Mouse (Mus musculus) neural tube, embryonic 14.5 days (tissue): ENCODE data around the gene Tcf25. TPM values are rescaled to one million over a fixed set of nuclear protein-coding genes. Genes with fewer than 3 reads are reported as not detected.
A peak's percentile ranks its signal among the peaks of the same experiment; 100 is the strongest.

ENCODE experiments used
- ATAC-seq: fragments of 200-750 bp; cut with Nextera tagmentation; 2 replicates; pipeline ENCODE4 v1.8.0; 2017; ENCODE audit warnings: low read depth, mild to moderate bottlenecking, moderate TSS enrichment, moderate library complexity
- H3K27ac ChIP-seq: fragments of 300-500 bp; sonication (generic); 2 replicates; pipeline ENCODE4 v1.5.1; 2014; ENCODE audit warnings: low read depth, mild to moderate bottlenecking, control low read depth, low read length, moderate library complexity, mixed read lengths
- H3K27me3 ChIP-seq: fragments of 300-500 bp; sonication (generic); 2 replicates; pipeline ENCODE4 v1.6.1; 2014; ENCODE audit warnings: low read length; ENCODE audit not compliant: control insufficient read depth, insufficient read depth
- H3K36me3 ChIP-seq: fragments of 300-500 bp; sonication (generic); 2 replicates; pipeline ENCODE4 v1.6.1; 2014; ENCODE audit warnings: low read length, mixed read lengths; ENCODE audit not compliant: control insufficient read depth, insufficient read depth
- H3K4me1 ChIP-seq: fragments of 300-500 bp; sonication (generic); 2 replicates; pipeline ENCODE4 v1.6.1; 2014; ENCODE audit warnings: low read length; ENCODE audit not compliant: control insufficient read depth, insufficient read depth
- H3K4me2 ChIP-seq: fragments of 300-500 bp; sonication (generic); 2 replicates; pipeline ENCODE4 v1.6.1; 2014; ENCODE audit warnings: mild to moderate bottlenecking, low read depth, low read length, control low read depth
- H3K4me3 ChIP-seq: fragments of 300-500 bp; sonication (generic); 2 replicates; pipeline ENCODE4 v1.5.1; 2014; ENCODE audit warnings: low read depth, low read length, control low read depth, mixed read lengths
- H3K9ac ChIP-seq: fragments of 300-500 bp; sonication (generic); replicated peaks from 2 replicates; pipeline ENCODE4 v1.6.1; 2014; ENCODE audit warnings: low read depth, mild to moderate bottlenecking, control low read depth, low read length, mixed read lengths
- H3K9me3 ChIP-seq: fragments of 300-500 bp; sonication (generic); 2 replicates; pipeline ENCODE4 v1.6.1; 2016; ENCODE audit warnings: low read length; ENCODE audit not compliant: control insufficient read depth
- WGBS: fragments of 180-500 bp; shearing (Covaris S2); extraction: QIAGEN DNeasy Blood & Tissue Kit; methylation state at CpG from one replicate; pipeline ENCODE4 v1.1.7; 2014; 5-methylcytosine and 5-hydroxymethylcytosine counted together
- polyA plus RNA-seq: library from polyadenylated mRNA; unstranded; fragments of >200 nt; fragmentation: Nextera tagmentation; extraction: Ambion mirVana; gene quantifications from 2 replicates; pipeline ENCODE4 v1.2.1, GENCODE M21; 2014

Tcf25 gene
- polyA plus RNA-seq, 1 experiment from 2014 or later = 405 TPM

DNA sequence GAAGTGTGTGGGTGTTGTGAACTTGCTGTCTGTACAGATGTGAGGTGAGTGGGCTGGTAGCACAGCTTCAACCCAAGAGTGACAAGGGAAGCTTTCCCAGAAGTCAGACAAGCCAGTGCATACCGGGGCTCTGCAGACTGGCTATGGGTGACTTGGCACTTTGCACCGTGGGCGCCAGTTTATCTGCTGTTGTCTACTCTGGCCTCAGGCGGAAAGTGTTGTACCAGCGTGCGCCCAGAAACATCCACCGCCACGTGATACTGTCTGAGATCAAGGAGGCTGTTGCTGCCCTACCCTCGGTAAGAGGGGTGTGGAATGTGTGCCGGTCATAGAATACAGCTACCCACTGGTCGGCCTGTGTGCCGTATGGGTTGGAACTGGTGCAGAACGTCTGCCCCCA, 24.8 kb downstream of the Tcf25 start:
- H3K4me2 ChIP-seq = no peak overlapping the region
- no peak overlapping the region for H3K4me3 ChIP-seq
- no peak overlapping the region for H3K9ac ChIP-seq
- H3K36me3 ChIP-seq = peaks cover 78% of the 10 kb centered on the region
- no peaks in the 10 kb centered on the region for H3K4me1 ChIP-seq
- no peaks in the 10 kb centered on the region for H3K9me3 ChIP-seq
- ATAC-seq = no peak
- H3K27me3 ChIP-seq = no peaks in the 10 kb centered on the region
- 97% methylated on average over 13 of the region's 13 CpGs for WGBS
- no peak overlapping the region for H3K27ac ChIP-seq

DNA sequence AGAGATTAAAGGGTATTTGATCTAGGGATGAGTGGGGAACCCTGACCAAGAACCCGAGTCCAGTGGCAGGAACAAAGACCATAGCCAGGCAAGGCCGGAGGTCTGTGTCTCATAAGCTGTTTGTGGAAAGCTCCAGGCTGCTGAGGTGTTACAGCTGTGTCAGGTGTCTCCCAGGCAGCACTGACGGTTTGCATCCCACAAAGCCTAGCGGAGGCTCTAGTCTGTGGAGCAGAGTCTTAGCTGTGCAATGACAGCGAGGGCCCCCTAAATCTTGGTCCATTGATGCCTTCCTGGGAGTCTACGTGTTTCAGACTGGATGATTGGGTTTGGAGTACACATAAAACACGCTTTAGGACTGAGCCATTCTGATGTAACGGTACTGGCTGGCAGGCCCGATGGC, 28.4 kb downstream of the Tcf25 start:
- no peaks in the 10 kb centered on the region for H3K27me3 ChIP-seq
- H3K4me3 ChIP-seq = no peak overlapping the region
- ATAC-seq = no peak
- WGBS = 94% methylated on average over 9 of the region's 9 CpGs
- no peak overlapping the region for H3K27ac ChIP-seq
- no peak overlapping the region for H3K4me2 ChIP-seq
- no peak overlapping the region for H3K9ac ChIP-seq
- peaks cover 54% of the 10 kb centered on the region for H3K36me3 ChIP-seq
- H3K9me3 ChIP-seq = no peaks in the 10 kb centered on the region
- H3K4me1 ChIP-seq = peaks cover 3% of the 10 kb centered on the region; the same call in 1 of the 2 replicates

DNA sequence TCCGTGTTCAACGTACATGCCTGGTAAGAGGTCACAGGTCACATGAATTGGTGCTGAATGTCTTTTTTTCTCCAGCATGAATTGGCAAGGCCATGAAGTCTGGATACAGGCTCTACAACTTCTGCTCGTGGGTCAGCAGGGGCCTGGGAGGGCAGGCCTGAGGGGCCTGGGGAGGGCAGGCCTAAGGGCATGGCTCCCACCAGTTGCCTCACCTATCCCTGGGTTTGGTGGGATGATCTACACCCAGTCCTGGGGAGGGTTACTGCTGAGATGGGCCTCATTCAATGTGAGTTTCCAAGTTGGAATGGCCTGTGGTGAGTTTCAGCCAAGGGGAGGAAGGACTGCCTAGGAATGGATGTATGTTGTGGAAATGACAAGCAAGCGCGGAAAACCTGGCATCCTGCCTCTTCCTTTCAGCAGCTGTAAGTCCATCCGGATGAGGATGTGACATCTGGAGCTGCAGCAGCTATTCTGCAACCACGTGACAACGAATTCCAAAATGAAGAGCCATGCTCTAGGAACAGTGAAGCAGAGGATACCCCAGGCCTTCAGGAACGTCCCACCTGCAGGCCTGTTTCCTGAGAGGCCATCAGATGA, 29.3 kb downstream of the Tcf25 start:
- ATAC-seq = no peak
- H3K36me3 ChIP-seq = peaks cover 49% of the 10 kb centered on the region
- H3K9me3 ChIP-seq = no peaks in the 10 kb centered on the region
- no peaks in the 10 kb centered on the region for H3K27me3 ChIP-seq
- no peak overlapping the region for H3K4me3 ChIP-seq
- H3K4me2 ChIP-seq = no peak overlapping the region
- WGBS = 88% methylated on average over 9 of the region's 9 CpGs
- H3K9ac ChIP-seq = no peak overlapping the region
- H3K4me1 ChIP-seq = peaks cover 3% of the 10 kb centered on the region; the same call in 1 of the 2 replicates
- no peak overlapping the region for H3K27ac ChIP-seq

DNA sequence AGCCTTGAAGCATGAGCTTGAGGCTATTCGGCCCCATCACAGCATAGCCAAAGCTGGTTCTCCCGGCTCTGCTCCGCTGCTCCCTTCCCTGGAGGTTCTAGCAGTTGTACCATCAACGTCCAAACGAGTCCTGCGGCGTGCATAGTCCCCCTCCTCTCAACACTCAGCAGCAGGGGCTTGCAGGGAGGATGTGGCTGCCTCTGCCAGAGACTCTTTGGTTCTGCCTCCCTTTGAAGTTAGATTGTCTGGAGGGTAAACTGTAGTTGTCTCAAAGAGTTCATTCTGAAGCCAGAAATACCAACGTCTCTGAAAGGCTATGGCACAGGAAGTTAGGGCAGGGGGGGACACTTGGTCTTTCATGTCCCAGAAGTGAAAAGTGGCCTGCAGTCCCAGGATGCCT, 31.0 kb downstream of the Tcf25 start:
- ATAC-seq = no peak
- no peaks in the 10 kb centered on the region for H3K9me3 ChIP-seq
- no peak overlapping the region for H3K4me2 ChIP-seq
- no peak overlapping the region for H3K9ac ChIP-seq
- 33% methylated on average over 8 of the region's 8 CpGs for WGBS
- H3K36me3 ChIP-seq = peaks cover 32% of the 10 kb centered on the region
- no peaks in the 10 kb centered on the region for H3K27me3 ChIP-seq
- peaks cover 9% of the 10 kb centered on the region for H3K4me1 ChIP-seq
- no peak overlapping the region for H3K27ac ChIP-seq
- no peak overlapping the region for H3K4me3 ChIP-seq

DNA sequence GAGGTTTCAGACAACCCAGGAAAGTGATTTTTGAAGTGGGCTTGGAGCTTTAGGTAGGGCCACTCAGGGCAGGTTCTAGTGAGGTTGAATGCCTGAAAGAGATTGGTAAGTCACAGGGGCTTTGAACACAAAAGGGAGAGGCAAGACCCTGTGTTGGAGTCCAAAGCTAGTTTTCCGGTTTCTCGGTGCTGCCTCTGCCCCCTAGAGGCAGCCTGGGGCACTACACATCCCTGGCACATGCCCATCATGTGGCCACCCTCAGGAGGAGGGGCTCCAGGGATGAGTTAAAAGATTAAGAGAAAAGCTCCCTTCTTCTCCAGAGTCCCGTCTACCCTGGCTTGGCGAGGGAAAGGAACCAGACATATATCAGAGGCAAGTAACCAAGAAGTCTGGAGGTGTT, 33.2 kb downstream of the Tcf25 start, which contains the start of gene Mc1r:
Gene Mc1r, plus strand, starts transcription at position 322 of the 400 bp plus-strand sequence.
- Histone ChIP-seq H3K27me3 (no peaks in the 10 kb centered on the region), H3K9me3 (no peaks in the 10 kb centered on the region), H3K36me3 (peaks cover 14% of the 10 kb centered on the region), H3K4me3 (no peak within 1 kb of the TSS), H3K27ac (no peak within 1 kb of the TSS), H3K4me1 (peaks cover 17% of the 10 kb centered on the region), H3K9ac (no peak within 1 kb of the TSS), H3K4me2 (no peak within 1 kb of the TSS)
- 10% methylated on average over 4 of the region's 4 CpGs for WGBS
- ATAC-seq = no peak

DNA sequence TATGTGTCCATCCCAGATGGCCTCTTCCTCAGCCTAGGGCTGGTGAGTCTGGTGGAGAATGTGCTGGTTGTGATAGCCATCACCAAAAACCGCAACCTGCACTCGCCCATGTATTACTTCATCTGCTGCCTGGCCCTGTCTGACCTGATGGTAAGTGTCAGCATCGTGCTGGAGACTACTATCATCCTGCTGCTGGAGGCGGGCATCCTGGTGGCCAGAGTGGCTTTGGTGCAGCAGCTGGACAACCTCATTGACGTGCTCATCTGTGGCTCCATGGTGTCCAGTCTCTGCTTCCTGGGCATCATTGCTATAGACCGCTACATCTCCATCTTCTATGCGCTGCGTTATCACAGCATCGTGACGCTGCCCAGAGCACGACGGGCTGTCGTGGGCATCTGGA, 34.1 kb downstream of the Tcf25 start:
- no peak for ATAC-seq
- peaks cover 17% of the 10 kb centered on the region for H3K4me1 ChIP-seq
- 92% methylated on average over 13 of the region's 13 CpGs for WGBS
- no peak overlapping the region for H3K4me3 ChIP-seq
- H3K36me3 ChIP-seq = peaks cover 8% of the 10 kb centered on the region; the same call in 1 of the 2 replicates
- no peaks in the 10 kb centered on the region for H3K9me3 ChIP-seq
- H3K27ac ChIP-seq = no peak overlapping the region
- H3K9ac ChIP-seq = no peak overlapping the region
- H3K27me3 ChIP-seq = no peaks in the 10 kb centered on the region
- H3K4me2 ChIP-seq = no peak overlapping the region

DNA sequence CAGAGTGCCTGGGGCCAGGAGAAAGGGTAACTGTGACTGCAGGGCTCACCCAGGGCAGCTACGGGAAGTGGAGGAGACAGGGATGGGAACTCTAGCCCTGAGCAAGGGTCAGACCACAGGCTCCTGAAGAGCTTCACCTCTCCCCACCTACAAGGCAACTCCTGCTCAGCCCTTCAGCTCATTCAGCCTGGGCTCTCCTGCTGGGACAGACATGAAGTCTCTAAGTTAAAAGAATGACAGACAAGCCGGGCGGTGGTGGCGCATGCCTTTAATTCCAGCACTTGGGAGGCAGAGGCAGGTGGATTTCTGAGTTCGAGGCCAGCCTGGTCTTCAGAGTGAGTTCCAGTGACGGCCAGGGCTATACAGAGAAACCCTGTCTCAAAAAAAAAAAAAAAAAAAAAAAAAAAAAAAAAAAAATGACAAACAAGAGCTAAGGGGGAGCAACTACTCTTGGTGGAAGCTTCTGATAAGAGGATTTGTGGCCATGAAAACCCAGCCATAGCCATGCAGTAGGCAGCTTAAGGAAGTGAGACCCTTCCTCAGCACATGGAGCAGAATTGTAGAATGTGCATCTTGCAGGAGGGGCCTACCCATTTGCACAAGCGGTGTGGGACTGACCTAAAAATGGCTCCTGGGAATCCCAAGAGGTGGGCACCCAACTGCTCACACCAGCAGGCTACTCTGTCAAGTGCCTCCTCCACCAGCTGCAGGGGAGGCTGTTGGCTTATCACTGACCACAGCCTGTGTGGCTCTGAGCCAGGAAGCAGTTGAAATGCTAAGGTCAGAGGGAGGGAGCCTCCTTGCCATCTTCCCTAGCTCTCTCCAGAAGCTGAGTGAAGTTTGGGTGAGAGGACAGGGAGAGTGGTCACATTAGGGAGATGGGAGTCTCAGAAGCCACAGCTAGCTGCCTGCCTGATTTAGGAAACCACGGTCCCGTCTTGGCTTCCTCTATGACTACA, 35.3 kb downstream of the Tcf25 start:
- Histone ChIP-seq H3K27ac (peak overlapping the region; percentile 96), H3K9ac (peak overlapping the region; percentile 34; the same call in 1 of the 2 replicates), H3K9me3 (no peaks in the 10 kb centered on the region), H3K4me1 (peaks cover 17% of the 10 kb centered on the region), H3K4me2 (peak overlapping the region; percentile 98; the same call in 1 of the 2 replicates), H3K36me3 (no peaks in the 10 kb centered on the region), H3K4me3 (no peak overlapping the region), H3K27me3 (no peaks in the 10 kb centered on the region)
- WGBS = 75% methylated on average over 9 of the region's 9 CpGs
- no peak for ATAC-seq

DNA sequence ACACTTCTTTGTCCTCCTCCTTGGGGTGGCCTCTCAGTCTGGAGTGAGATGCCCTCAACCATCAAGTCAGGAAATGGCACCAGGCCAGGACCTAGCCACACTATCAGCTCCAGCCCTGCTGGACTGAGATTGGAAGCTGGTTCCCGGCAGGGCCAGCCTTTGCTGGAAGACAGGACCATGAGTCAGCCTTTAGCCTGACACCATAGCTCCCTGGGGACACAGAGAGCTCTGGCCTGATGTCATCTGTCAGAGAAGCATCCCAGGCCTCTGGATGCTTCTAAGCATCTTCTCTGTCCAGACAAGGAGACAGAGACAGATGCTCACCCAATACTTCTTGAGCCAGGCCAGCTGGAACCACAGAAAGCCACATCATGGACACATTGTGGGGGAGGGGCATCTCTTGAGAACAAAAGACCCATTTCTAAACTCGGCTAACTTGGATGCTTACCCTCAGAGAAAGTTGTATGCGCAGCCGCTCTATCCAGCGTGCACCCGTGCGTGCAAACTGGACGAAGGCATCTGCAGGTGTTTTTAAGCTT, 36.6 kb downstream of the Tcf25 start:
- 12% methylated on average over 8 of the region's 8 CpGs for WGBS
- Histone ChIP-seq H3K4me1 (peaks cover 17% of the 10 kb centered on the region), H3K36me3 (no peaks in the 10 kb centered on the region), H3K27me3 (no peaks in the 10 kb centered on the region), H3K27ac (peak overlapping the region; percentile 96), H3K9ac (peak overlapping the region; percentile 91), H3K9me3 (no peaks in the 10 kb centered on the region), H3K4me2 (peak overlapping the region; percentile 98), H3K4me3 (peak overlapping the region; percentile 62)
- no peak for ATAC-seq

DNA sequence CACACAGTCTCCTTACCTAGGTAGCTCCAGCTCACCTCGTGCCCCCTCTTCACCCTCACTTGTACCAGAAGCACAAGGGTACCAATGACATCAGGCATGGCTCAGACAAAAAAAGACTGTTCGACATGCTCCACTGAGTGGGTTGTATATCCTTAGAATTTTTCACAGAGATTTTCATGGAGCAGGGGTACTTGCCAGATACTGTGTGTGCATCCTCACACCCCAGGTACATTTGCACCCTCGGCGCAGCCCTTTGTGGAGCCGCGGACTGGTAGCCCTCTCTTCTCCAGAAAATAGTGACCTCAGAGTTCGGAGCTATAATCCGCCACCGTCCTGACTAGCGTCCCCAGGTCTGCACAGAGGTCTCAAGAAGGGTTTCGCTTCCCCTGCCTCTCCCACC, 37.2 kb downstream of the Tcf25 start:
- 4% methylated on average over 11 of the region's 11 CpGs for WGBS
- no peaks in the 10 kb centered on the region for H3K27me3 ChIP-seq
- H3K36me3 ChIP-seq = no peaks in the 10 kb centered on the region
- peak; percentile 6; the same call in 1 of the 2 replicates for ATAC-seq
- H3K4me3 ChIP-seq = peak overlapping the region; percentile 62
- H3K27ac ChIP-seq = peak overlapping the region; percentile 96
- no peaks in the 10 kb centered on the region for H3K9me3 ChIP-seq
- peak overlapping the region; percentile 98 for H3K4me2 ChIP-seq
- peak overlapping the region; percentile 91 for H3K9ac ChIP-seq
- peaks cover 17% of the 10 kb centered on the region for H3K4me1 ChIP-seq
